Mouse (Mus musculus) thymus, adult 18-20 months (tissue): ENCODE data around the gene Strn4.

ENCODE experiments used
- DNase-seq, 2 experiments: peaks; one replicate each; pipeline ENCODE4 v3.0.0; 2022; ENCODE audit warnings: mixed read lengths in 2 of 2

The Strn4 gene

GRCm38 (mm10) chr7:16879796-16880547 lies 64.3 kb downstream of the Strn4 start:
- no peak for DNase-seq

GRCm38 (mm10) chr7:16880615-16881014 lies 64.9 kb downstream of the Strn4 start:
- no peak for DNase-seq

- no peak for DNase-seq
These were observed 67.5 kb downstream of the Strn4 start for GRCm38 (mm10) chr7:16883162-16883561.

GRCm38 (mm10) chr7:16884334-16884733 lies 68.6 kb downstream of the Strn4 start:
- no peak for DNase-seq

- DNase-seq: no peak
These were observed 69.6 kb downstream of the Strn4 start for GRCm38 (mm10) chr7:16885271-16885776.

- DNase-seq: no peak
These were observed 70.2 kb downstream of the Strn4 start for GRCm38 (mm10) chr7:16885905-16886304.
